Mouse (Mus musculus) splenic B cell, adult 2 months (primary cell): ENCODE data around the gene Pnldc1.
"Not testable (repeated sequence)": the region's sequence is repeated elsewhere in the genome, so short reads cannot be mapped to it uniquely, and the experiment has no call there.

Experiments
- DNase-seq: peaks from one replicate; pipeline ENCODE4 v3.0.0-alpha.2; 2011; ENCODE audit warnings: low read depth, low spot score
- H3K27me3 ChIP-seq: 2 replicates; pipeline ENCODE4 v1.6.1; 2012; ENCODE audit warnings: mild to moderate bottlenecking, low read length, moderate library complexity, mixed read lengths; ENCODE audit not compliant: control insufficient read depth, poor library complexity, insufficient read depth, severe bottlenecking
- H3K36me3 ChIP-seq: 2 replicates; pipeline ENCODE4 v1.6.1; 2012; ENCODE audit warnings: mild to moderate bottlenecking, low read length, moderate library complexity, mixed read lengths; ENCODE audit not compliant: control insufficient read depth, poor library complexity, insufficient read depth, severe bottlenecking

Gene Pnldc1

GRCm38 (mm10) chr17:12909361-12910280, at the start of gene Pnldc1:
Pnldc1 (minus strand) TSS chr17:12910230.
- peaks cover 16% of the 10 kb centered on the region for H3K36me3 ChIP-seq
- DNase-seq, result no peak
- H3K27me3 ChIP-seq, result no peaks in the 10 kb centered on the region

- H3K36me3 ChIP-seq, H3K27me3 ChIP-seq, DNase-seq: not testable (repeated sequence)
Measured at GRCm38 (mm10) chr17:12959377-12959776, 49.3 kb upstream of the Pnldc1 start.

- no peaks in the 10 kb centered on the region for H3K27me3 ChIP-seq
- no peaks in the 10 kb centered on the region; the same call in 1 of the 2 replicates for H3K36me3 ChIP-seq
- no peak for DNase-seq
Measured at GRCm38 (mm10) chr17:12956664-12957063, 46.6 kb upstream of the Pnldc1 start.

- peaks cover 10% of the 10 kb centered on the region for H3K36me3 ChIP-seq
- DNase-seq, result no peak
- no peaks in the 10 kb centered on the region for H3K27me3 ChIP-seq
Measured at GRCm38 (mm10) chr17:12949669-12950068, 39.6 kb upstream of the Pnldc1 start.

- DNase-seq, result no peak
- Histone ChIP-seq H3K27me3 (no peaks in the 10 kb centered on the region), H3K36me3 (peaks cover 6% of the 10 kb centered on the region)
Measured at GRCm38 (mm10) chr17:12942459-12943162, 32.6 kb upstream of the Pnldc1 start.

- Histone ChIP-seq H3K27me3 (no peaks in the 10 kb centered on the region), H3K36me3 (peaks cover 6% of the 10 kb centered on the region)
- DNase-seq, result no peak
Measured at GRCm38 (mm10) chr17:12941543-12942260, 31.7 kb upstream of the Pnldc1 start.

- no peak for DNase-seq
- Histone ChIP-seq H3K27me3 (no peaks in the 10 kb centered on the region), H3K36me3 (peaks cover 2% of the 10 kb centered on the region)
Measured at GRCm38 (mm10) chr17:12940151-12940805, 30.2 kb upstream of the Pnldc1 start, which contains the start of gene Acat3. Acat3 (minus strand) TSS chr17:12940600.

GRCm38 (mm10) chr17:12939377-12940148, 29.5 kb upstream of the Pnldc1 start:
- not testable (repeated sequence) for H3K27me3 ChIP-seq, H3K36me3 ChIP-seq, DNase-seq

- Histone ChIP-seq H3K27me3 (no peaks in the 10 kb centered on the region), H3K36me3 (no peaks in the 10 kb centered on the region; the same call in 1 of the 2 replicates)
- DNase-seq, result no peak
Measured at GRCm38 (mm10) chr17:12938077-12938476, 28.0 kb upstream of the Pnldc1 start.

GRCm38 (mm10) chr17:12937412-12937970, 27.5 kb upstream of the Pnldc1 start:
- Histone ChIP-seq H3K27me3 (no peaks in the 10 kb centered on the region), H3K36me3 (no peaks in the 10 kb centered on the region)
- no peak for DNase-seq

GRCm38 (mm10) chr17:12935719-12936118, 25.7 kb upstream of the Pnldc1 start:
- no peaks in the 10 kb centered on the region for H3K27me3 ChIP-seq
- no peak for DNase-seq
- no peaks in the 10 kb centered on the region for H3K36me3 ChIP-seq

GRCm38 (mm10) chr17:12931576-12931975, 21.5 kb upstream of the Pnldc1 start:
- H3K27me3 ChIP-seq, DNase-seq, H3K36me3 ChIP-seq: not testable (repeated sequence)

- no peaks in the 10 kb centered on the region for H3K27me3 ChIP-seq
- no peak for DNase-seq
- H3K36me3 ChIP-seq, result peaks cover 11% of the 10 kb centered on the region; the same call in 1 of the 2 replicates
Measured at GRCm38 (mm10) chr17:12925703-12926180, 15.7 kb upstream of the Pnldc1 start.
